Mouse (Mus musculus) monocyte, adult 2 months (primary cell): Measurements from ENCODE around the gene Cdk6.
"Not testable (repeated sequence)": the region's sequence is repeated elsewhere in the genome, so short reads cannot be mapped to it uniquely, and the experiment has no call there.

Source experiments
- DNase-seq, 2 experiments: peaks; one replicate each; pipeline ENCODE4 v3.0.0; 2022; ENCODE audit warnings: low spot score in 2 of 2, low read depth in 1 of 2

Cdk6 gene

DNA sequence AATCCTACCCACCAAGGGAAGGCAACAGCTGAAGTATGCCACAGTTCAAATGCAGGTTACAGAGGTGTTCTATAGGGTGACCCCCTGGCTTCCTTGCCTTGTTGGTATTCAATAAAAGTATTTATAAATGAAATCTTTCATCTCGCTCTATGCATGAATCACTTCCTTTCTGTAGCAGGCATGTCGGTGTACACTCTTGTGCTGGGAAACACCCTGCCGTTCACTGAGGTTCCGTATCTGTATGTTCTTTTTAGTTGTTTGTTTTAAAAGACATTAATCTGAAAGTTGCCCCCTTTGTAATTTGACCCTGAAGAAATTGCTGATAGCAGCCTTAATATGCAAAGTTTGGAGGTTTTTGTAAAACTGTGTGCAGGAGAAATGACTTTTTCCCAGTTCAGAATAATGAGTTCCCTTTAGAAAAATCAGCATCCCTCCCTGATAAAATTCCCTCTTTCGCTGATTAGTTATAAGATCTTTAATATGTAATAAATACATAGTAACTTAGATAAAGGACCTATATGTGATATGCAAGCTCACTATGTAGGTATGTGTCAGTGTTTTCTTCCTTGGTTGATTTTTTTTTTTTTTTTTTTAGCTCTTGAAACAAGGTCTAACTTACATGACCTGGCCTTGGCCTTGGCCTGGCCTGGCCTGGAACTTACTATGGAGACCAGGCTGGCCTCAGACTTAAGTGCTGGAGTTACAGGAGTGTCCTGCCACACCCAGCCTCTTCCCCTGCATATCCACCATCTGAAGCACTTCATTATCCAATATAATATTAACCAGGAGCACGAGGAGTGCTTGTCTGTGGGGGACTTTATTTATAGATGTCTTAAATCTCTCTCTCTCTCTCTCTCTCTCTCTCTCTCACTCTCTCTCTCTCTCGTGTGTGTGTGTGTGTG, 167.4 kb downstream of the Cdk6 start:
- DNase-seq = no peak

DNA sequence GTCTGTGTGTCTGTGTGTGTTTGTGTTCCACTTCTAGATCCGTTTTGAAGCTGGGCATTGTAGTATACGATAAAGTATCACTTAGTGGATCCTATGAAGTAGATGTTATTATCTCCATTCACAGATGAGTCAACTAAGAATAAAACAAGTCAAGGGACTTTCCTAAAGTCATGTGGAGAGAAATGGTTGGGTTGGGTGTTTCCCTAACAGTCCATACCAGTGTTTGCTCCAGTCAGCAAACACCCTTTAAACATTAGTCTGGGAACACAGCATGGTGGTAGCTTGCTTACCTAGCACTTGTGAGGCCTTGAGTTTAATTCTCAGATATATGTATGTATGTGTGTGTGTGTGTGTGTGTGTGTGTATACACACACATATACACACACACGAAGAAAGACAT, 168.2 kb downstream of the Cdk6 start:
- DNase-seq = no peak

- DNase-seq = no peak
Measured at GRCm38 (mm10) chr5:3511097-3511795, 170.0 kb downstream of the Cdk6 start.

DNA sequence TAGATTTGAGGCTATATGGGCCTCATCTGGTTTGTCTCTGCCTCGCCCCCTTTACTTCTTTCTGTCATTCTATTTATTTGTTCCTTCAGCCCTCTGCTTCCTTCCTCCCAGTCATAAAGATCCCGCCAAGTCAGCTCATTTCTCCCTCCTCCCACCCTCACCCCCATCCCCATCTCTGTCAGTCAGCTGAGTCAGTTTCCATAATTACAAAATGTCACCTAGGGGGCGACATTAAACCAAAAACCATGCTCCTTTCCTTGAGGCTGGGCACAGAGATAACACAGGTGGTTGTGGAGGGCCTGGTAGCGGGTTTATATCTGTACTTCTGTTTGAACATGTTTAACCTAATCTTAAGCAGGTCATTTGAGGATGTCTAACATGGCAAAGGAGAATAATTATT, 171.3 kb downstream of the Cdk6 start:
- DNase-seq = no peak

DNA sequence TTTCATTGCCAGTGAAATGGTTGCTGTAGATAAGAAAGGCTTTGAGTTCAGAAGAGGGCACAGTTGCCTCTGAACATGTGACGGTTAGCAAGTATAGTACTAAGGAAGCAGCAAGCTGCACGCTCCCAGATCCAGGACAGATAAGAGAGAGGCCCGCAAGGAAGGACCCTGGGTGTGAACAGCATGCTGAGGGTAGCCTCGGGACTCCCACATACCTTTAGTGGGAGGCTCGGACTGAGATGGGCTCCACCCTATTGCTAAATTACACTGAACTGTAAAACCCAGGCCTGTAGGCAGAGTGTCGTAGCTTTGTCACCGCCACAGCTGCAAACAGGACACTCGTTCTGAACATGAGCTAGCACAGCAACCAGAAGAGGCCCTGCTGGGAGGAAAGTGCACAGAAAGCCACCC, 173.6 kb downstream of the Cdk6 start:
- DNase-seq = no peak

- DNase-seq = no peak
Measured at GRCm38 (mm10) chr5:3515477-3515876, 174.2 kb downstream of the Cdk6 start.

GRCm38 (mm10) chr5:3516481-3517075, 175.3 kb downstream of the Cdk6 start:
- peak in 1 of 2 experiments; percentile 23 for DNase-seq

GRCm38 (mm10) chr5:3520493-3521359, 179.4 kb downstream of the Cdk6 start:
- no peak for DNase-seq

DNA sequence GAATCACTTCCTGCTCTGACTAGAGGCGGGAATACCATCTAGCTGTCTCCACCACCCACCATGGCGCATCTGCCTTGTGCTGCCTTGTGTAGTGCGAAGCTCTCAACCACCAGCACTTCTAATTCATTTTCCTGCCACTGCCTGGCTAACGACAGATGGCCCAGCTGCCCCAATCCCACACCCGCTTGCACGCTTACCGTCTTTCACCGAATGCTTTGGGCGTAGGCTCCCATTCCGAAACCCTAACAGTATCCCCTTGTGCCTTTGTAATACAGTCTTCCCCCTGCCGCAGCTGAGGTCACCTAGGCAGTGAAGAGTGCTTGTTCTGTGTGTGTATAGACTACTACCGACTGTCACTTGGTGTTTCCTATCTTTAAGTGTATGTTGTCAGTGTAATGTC, 180.5 kb downstream of the Cdk6 start:
- no peak for DNase-seq

GRCm38 (mm10) chr5:3522826-3523225, 181.5 kb downstream of the Cdk6 start:
- no peak for DNase-seq

GRCm38 (mm10) chr5:3527041-3527691, 185.9 kb downstream of the Cdk6 start:
- no peak for DNase-seq

DNA sequence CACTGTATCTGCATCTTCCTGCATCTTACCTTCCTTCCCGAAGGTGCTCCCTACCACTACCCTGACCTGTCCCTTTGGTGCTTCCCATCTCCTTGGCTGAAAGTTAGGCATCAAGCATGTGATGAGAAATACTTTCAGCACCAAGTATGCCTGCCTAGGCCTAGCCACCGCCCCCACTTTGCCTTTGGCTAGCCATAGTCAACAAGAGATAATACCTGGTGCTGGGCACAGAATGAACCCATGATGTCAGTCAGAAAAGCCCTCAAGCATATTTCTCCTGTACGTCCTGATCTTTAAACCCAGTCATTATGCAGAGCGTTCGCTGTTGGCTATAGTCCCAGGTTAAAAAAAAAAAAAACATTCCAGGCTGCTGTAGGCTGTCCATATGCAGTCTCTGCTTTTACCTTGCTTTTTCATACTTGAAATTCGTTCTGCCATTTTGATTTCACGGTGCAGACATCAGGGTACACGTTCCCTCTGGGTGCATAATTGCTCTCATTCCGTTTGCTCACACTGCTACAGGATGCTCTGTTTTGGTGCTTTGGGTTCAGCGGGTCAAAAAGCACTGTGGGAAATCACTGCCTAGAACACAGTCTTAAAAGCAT, 188.4 kb downstream of the Cdk6 start:
- no peak for DNase-seq

- DNase-seq = not testable (repeated sequence)
Measured at GRCm38 (mm10) chr5:3532048-3532447, 190.8 kb downstream of the Cdk6 start.

- no peak for DNase-seq
Measured at GRCm38 (mm10) chr5:3536592-3537212, 195.4 kb downstream of the Cdk6 start.

GRCm38 (mm10) chr5:3538505-3539472, 197.5 kb downstream of the Cdk6 start:
- DNase-seq = no peak

DNA sequence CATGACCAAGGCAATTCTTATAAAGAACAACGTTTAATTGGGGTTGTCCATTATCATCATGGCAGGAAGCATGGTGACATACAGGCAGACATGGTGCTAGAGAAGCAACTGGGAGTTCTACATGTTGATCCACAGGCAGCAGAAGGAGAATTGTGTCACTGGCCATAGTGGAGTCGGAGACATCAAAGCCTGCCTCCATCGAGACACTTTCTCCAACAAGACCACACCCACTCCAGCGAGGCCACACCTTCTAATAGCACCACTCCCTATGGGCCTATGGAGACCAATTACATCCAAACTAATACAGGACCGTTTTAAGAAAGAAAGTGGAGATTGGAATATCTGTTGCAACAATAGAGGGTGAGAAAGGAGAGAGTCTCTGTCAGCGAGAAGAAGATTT, 200.6 kb downstream of the Cdk6 start:
- no peak for DNase-seq

GRCm38 (mm10) chr5:3543629-3544479, 202.6 kb downstream of the Cdk6 start, which contains the start of gene Fam133b:
Fam133b (plus strand) TSS chr5:3543833.
- DNase-seq = peak; percentile 85 to 94

DNA sequence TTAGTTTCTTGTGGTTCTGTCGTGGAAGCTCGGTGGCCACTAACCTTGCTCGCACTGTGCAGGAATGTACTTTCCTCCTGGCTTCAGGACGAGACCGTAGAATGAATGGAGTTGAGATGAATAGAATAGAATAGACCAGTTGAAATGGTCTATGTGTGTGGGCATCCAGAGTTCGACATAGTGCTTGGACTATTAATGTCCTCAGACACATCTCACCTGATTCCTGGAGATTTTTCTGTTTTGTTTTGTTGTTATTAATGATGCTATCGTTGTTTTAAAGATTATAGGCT, 203.1 kb downstream of the Cdk6 start:
- no peak for DNase-seq
